Mouse (Mus musculus): Measurements from ENCODE around the gene Unc13c. TPM values are rescaled to one million over a fixed set of nuclear protein-coding genes. Genes with fewer than 3 reads are reported as not detected.

The Unc13c gene
- polyA plus RNA-seq, 1 experiment from 2014 or later, result 0.19 TPM

- no peak overlapping the region for H3K4me3 ChIP-seq (ENCODE audit: low read depth, low read length)
- no peaks in the 10 kb centered on the region for H3K27me3 ChIP-seq (replicated peaks; ENCODE audit: control insufficient read depth, insufficient read depth, low read length)
- H3K9ac ChIP-seq (ENCODE audit: low read depth, low read length), result no peak overlapping the region
- H3K36me3 ChIP-seq (ENCODE audit: control insufficient read depth, insufficient read depth, low read length), result no peaks in the 10 kb centered on the region
- no peaks in the 10 kb centered on the region for H3K9me3 ChIP-seq (ENCODE audit: control insufficient read depth, low read length)
- DNase-seq (ENCODE audit: low spot score), result no peak
- no peak overlapping the region for H3K4me2 ChIP-seq
- WGBS, result 79% methylated on average over 4 of the region's 4 CpGs
- H3K27ac ChIP-seq (ENCODE audit: low read depth, low read length), result no peak overlapping the region
- ATAC-seq (replicated peaks; ENCODE audit: low FRiP score), result no peak
- no peaks in the 10 kb centered on the region for H3K4me1 ChIP-seq (replicated peaks; ENCODE audit: control insufficient read depth, insufficient read depth, low read length)
Measured at GRCm38 (mm10) chr9:73612896-73613295, 355.9 kb downstream of the Unc13c start.

GRCm38 (mm10) chr9:73603921-73604320 is 364.8 kb downstream of the Unc13c start:
- ATAC-seq (replicated peaks; ENCODE audit: low FRiP score) (no peak), DNase-seq (ENCODE audit: low spot score) (no peak)
- H3K9ac ChIP-seq (ENCODE audit: low read depth, low read length), result no peak overlapping the region
- no peaks in the 10 kb centered on the region for H3K4me1 ChIP-seq (replicated peaks; ENCODE audit: control insufficient read depth, insufficient read depth, low read length)
- 51% methylated on average over 1 of the region's 1 CpGs for WGBS
- H3K4me3 ChIP-seq (ENCODE audit: low read depth, low read length), result no peak overlapping the region
- H3K9me3 ChIP-seq (ENCODE audit: control insufficient read depth, low read length), result no peaks in the 10 kb centered on the region
- no peaks in the 10 kb centered on the region for H3K36me3 ChIP-seq (ENCODE audit: control insufficient read depth, insufficient read depth, low read length)
- H3K4me2 ChIP-seq, result no peak overlapping the region
- no peaks in the 10 kb centered on the region for H3K27me3 ChIP-seq (replicated peaks; ENCODE audit: control insufficient read depth, insufficient read depth, low read length)
- no peak overlapping the region for H3K27ac ChIP-seq (ENCODE audit: low read depth, low read length)

- no peaks in the 10 kb centered on the region for H3K36me3 ChIP-seq (ENCODE audit: control insufficient read depth, insufficient read depth, low read length)
- H3K27me3 ChIP-seq (replicated peaks; ENCODE audit: control insufficient read depth, insufficient read depth, low read length), result no peaks in the 10 kb centered on the region
- no peak for DNase-seq (ENCODE audit: low spot score)
- no peak overlapping the region for H3K9ac ChIP-seq (ENCODE audit: low read depth, low read length)
- no peaks in the 10 kb centered on the region for H3K9me3 ChIP-seq (ENCODE audit: control insufficient read depth, low read length)
- no peaks in the 10 kb centered on the region for H3K4me1 ChIP-seq (replicated peaks; ENCODE audit: control insufficient read depth, insufficient read depth, low read length)
- H3K4me3 ChIP-seq (ENCODE audit: low read depth, low read length), result no peak overlapping the region
- H3K27ac ChIP-seq (ENCODE audit: low read depth, low read length), result no peak overlapping the region
- ATAC-seq (replicated peaks; ENCODE audit: low FRiP score), result no peak
- H3K4me2 ChIP-seq, result no peak overlapping the region
- 54% methylated on average over 4 of the region's 4 CpGs for WGBS
Measured at GRCm38 (mm10) chr9:73565558-73565957, 403.2 kb downstream of the Unc13c start.

- DNase-seq (ENCODE audit: low spot score), result no peak
- Histone ChIP-seq H3K27ac (ENCODE audit: low read depth, low read length) (no peak overlapping the region), H3K4me1 (replicated peaks; ENCODE audit: control insufficient read depth, insufficient read depth, low read length) (no peaks in the 10 kb centered on the region), H3K4me3 (ENCODE audit: low read depth, low read length) (no peak overlapping the region), H3K9ac (ENCODE audit: low read depth, low read length) (no peak overlapping the region), H3K4me2 (no peak overlapping the region), H3K27me3 (replicated peaks; ENCODE audit: control insufficient read depth, insufficient read depth, low read length) (no peaks in the 10 kb centered on the region), H3K9me3 (ENCODE audit: control insufficient read depth, low read length) (no peaks in the 10 kb centered on the region), H3K36me3 (ENCODE audit: control insufficient read depth, insufficient read depth, low read length) (no peaks in the 10 kb centered on the region)
- no peak for ATAC-seq (replicated peaks; ENCODE audit: low FRiP score)
- 56% methylated on average over 5 of the region's 5 CpGs for WGBS
Measured at GRCm38 (mm10) chr9:73560037-73560436, 408.7 kb downstream of the Unc13c start.

GRCm38 (mm10) chr9:73557805-73558204 is 411.0 kb downstream of the Unc13c start:
- Histone ChIP-seq H3K4me1 (replicated peaks; ENCODE audit: control insufficient read depth, insufficient read depth, low read length) (no peaks in the 10 kb centered on the region), H3K27me3 (replicated peaks; ENCODE audit: control insufficient read depth, insufficient read depth, low read length) (no peaks in the 10 kb centered on the region), H3K9me3 (ENCODE audit: control insufficient read depth, low read length) (no peaks in the 10 kb centered on the region), H3K36me3 (ENCODE audit: control insufficient read depth, insufficient read depth, low read length) (no peaks in the 10 kb centered on the region), H3K9ac (ENCODE audit: low read depth, low read length) (no peak overlapping the region), H3K4me3 (ENCODE audit: low read depth, low read length) (no peak overlapping the region), H3K27ac (ENCODE audit: low read depth, low read length) (no peak overlapping the region), H3K4me2 (no peak overlapping the region)
- WGBS, result 70% methylated on average over 2 of the region's 2 CpGs
- DNase-seq (ENCODE audit: low spot score) (no peak), ATAC-seq (replicated peaks; ENCODE audit: low FRiP score) (no peak)

GRCm38 (mm10) chr9:73555354-73555753 is 413.4 kb downstream of the Unc13c start:
- Histone ChIP-seq H3K9ac (ENCODE audit: low read depth, low read length) (no peak overlapping the region), H3K36me3 (ENCODE audit: control insufficient read depth, insufficient read depth, low read length) (no peaks in the 10 kb centered on the region), H3K27ac (ENCODE audit: low read depth, low read length) (no peak overlapping the region), H3K4me3 (ENCODE audit: low read depth, low read length) (no peak overlapping the region), H3K4me2 (no peak overlapping the region), H3K9me3 (ENCODE audit: control insufficient read depth, low read length) (no peaks in the 10 kb centered on the region), H3K27me3 (replicated peaks; ENCODE audit: control insufficient read depth, insufficient read depth, low read length) (no peaks in the 10 kb centered on the region), H3K4me1 (replicated peaks; ENCODE audit: control insufficient read depth, insufficient read depth, low read length) (no peaks in the 10 kb centered on the region)
- no peak for DNase-seq (ENCODE audit: low spot score)
- WGBS, result 80% methylated on average over 6 of the region's 6 CpGs
- ATAC-seq (replicated peaks; ENCODE audit: low FRiP score), result no peak

GRCm38 (mm10) chr9:73472568-73472967 is 496.2 kb downstream of the Unc13c start:
- DNase-seq (ENCODE audit: low spot score), result no peak
- H3K27ac ChIP-seq (ENCODE audit: low read depth, low read length), result no peak overlapping the region
- no peaks in the 10 kb centered on the region for H3K36me3 ChIP-seq (ENCODE audit: control insufficient read depth, insufficient read depth, low read length)
- H3K4me3 ChIP-seq (ENCODE audit: low read depth, low read length), result no peak overlapping the region
- 50% methylated on average over 3 of the region's 3 CpGs for WGBS
- H3K27me3 ChIP-seq (replicated peaks; ENCODE audit: control insufficient read depth, insufficient read depth, low read length), result no peaks in the 10 kb centered on the region
- no peak for ATAC-seq (replicated peaks; ENCODE audit: low FRiP score)
- no peak overlapping the region for H3K9ac ChIP-seq (ENCODE audit: low read depth, low read length)
- no peaks in the 10 kb centered on the region for H3K4me1 ChIP-seq (replicated peaks; ENCODE audit: control insufficient read depth, insufficient read depth, low read length)
- no peaks in the 10 kb centered on the region for H3K9me3 ChIP-seq (ENCODE audit: control insufficient read depth, low read length)
- H3K4me2 ChIP-seq, result no peak overlapping the region

- 78% methylated on average over 2 of the region's 2 CpGs for WGBS
- DNase-seq (ENCODE audit: low spot score) (no peak), ATAC-seq (replicated peaks; ENCODE audit: low FRiP score) (no peak)
- Histone ChIP-seq H3K36me3 (ENCODE audit: control insufficient read depth, insufficient read depth, low read length) (no peaks in the 10 kb centered on the region), H3K9ac (ENCODE audit: low read depth, low read length) (no peak overlapping the region), H3K27ac (ENCODE audit: low read depth, low read length) (no peak overlapping the region), H3K9me3 (ENCODE audit: control insufficient read depth, low read length) (no peaks in the 10 kb centered on the region), H3K4me1 (replicated peaks; ENCODE audit: control insufficient read depth, insufficient read depth, low read length) (no peaks in the 10 kb centered on the region), H3K4me3 (ENCODE audit: low read depth, low read length) (no peak overlapping the region), H3K27me3 (replicated peaks; ENCODE audit: control insufficient read depth, insufficient read depth, low read length) (no peaks in the 10 kb centered on the region), H3K4me2 (no peak overlapping the region)
Measured at GRCm38 (mm10) chr9:73462027-73462426, 506.7 kb downstream of the Unc13c start.

GRCm38 (mm10) chr9:73450009-73450408 is 518.8 kb downstream of the Unc13c start:
- no peak overlapping the region for H3K4me3 ChIP-seq (ENCODE audit: low read depth, low read length)
- no peaks in the 10 kb centered on the region for H3K36me3 ChIP-seq (ENCODE audit: control insufficient read depth, insufficient read depth, low read length)
- H3K4me1 ChIP-seq (replicated peaks; ENCODE audit: control insufficient read depth, insufficient read depth, low read length), result no peaks in the 10 kb centered on the region
- no peaks in the 10 kb centered on the region for H3K27me3 ChIP-seq (replicated peaks; ENCODE audit: control insufficient read depth, insufficient read depth, low read length)
- DNase-seq (ENCODE audit: low spot score) (no peak), ATAC-seq (replicated peaks; ENCODE audit: low FRiP score) (no peak)
- no peak overlapping the region for H3K9ac ChIP-seq (ENCODE audit: low read depth, low read length)
- WGBS, result 77% methylated on average over 6 of the region's 6 CpGs
- H3K27ac ChIP-seq (ENCODE audit: low read depth, low read length), result no peak overlapping the region
- no peak overlapping the region for H3K4me2 ChIP-seq
- H3K9me3 ChIP-seq (ENCODE audit: control insufficient read depth, low read length), result no peaks in the 10 kb centered on the region

Measured in liver, embryonic 11.5 days (tissue).